Mouse (Mus musculus): Measurements from ENCODE around the gene Sphk1. TPM values are rescaled to one million over a fixed set of nuclear protein-coding genes. Genes with fewer than 3 reads are reported as not detected.
A peak's percentile ranks its signal among the peaks of the same experiment; 100 is the strongest.

The Sphk1 gene
- total RNA-seq, 2 experiments from 2014 or later = 15.9 to 46.3 TPM

GRCm38 (mm10) chr11:116571767-116572679 lies 41.3 kb downstream of the Sphk1 start:
- peak; percentile 57 for ATAC-seq (replicated peaks; ENCODE audit: low FRiP score, poor library complexity, severe bottlenecking)

DNA sequence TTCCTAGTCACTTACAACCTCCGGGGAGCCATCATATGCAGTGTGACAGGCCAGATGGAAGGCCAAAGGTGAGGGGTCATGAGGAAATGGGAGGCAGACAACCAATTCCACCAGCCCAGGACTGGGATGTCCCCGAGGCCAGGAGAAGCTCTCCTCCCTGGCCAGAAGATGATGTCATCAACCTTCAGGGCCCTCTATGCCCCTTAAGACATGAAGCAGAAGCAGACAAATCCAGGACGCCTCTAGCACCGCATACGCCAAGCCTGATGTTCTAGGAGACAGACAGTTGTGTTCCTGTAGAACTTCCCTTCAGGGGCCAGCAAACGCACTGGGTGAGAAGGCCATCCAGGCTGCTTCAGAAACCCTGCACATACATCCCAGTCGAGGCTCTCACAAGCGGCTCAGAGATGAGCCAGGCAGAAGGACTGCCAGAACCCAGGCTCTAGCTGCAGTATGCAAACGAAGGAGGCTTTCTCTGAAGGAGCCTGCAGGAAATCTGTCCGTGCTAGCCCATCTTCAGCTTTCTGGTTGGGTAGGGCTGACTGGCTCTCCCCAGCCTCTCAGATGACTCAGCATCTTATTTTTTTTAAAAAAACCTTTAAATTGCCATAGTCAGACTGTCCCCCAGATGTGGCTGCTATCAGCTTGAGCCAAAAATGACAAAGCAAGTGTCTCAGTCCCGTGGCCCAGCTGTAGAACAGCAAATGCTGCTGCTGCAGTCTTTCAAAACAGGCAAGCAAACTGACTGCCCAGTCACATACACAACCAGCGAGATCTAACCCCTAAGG lies 42.2 kb downstream of the Sphk1 start:
- ATAC-seq (replicated peaks; ENCODE audit: low FRiP score, poor library complexity, severe bottlenecking) = peak; percentile 67

DNA sequence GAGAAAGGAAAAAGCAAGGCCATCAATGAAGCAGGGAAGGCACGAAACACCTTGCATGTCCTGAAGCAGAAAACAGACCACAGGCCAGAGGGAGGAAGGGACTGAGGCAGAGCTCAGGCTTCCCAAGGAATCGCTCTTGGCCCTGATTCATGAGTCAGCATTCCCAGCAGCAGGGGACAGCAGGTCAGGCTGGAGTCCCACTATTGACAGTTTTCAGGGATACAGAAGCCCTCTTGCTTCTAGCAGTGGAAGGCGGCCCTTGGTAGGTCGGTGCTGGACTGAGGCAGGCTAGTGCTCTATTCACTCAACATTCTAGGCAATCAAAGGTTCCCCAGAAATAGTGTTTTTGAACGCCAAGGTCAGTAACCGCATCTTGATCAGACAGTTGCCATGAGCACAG lies 43.8 kb downstream of the Sphk1 start:
- ATAC-seq (replicated peaks; ENCODE audit: low FRiP score, poor library complexity, severe bottlenecking) = no peak

- no peak for ATAC-seq (replicated peaks; ENCODE audit: low FRiP score, poor library complexity, severe bottlenecking)
These were observed 44.3 kb downstream of the Sphk1 start for GRCm38 (mm10) chr11:116574982-116575381.

DNA sequence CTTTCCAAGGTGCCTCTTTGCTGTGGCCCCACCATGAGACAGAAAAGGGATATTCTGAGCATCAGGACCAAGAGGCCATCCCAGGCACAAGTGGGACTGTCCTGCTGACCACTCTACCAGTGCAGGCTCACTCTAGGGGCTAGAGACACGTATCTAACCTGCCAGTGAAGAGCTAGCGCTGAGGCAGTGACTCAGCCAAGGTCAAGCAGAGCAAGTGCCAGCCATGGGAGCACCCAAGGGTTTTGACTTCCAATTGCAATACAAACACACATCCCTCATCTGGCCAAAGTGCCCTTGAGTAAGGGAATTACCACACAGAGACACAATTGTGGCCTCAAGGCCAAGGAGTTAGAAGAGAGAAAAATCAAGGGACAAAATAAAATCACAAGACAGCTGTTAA lies 44.7 kb downstream of the Sphk1 start:
- ATAC-seq (replicated peaks; ENCODE audit: low FRiP score, poor library complexity, severe bottlenecking) = no peak

GRCm38 (mm10) chr11:116579280-116579679 lies 48.6 kb downstream of the Sphk1 start:
- ATAC-seq (replicated peaks; ENCODE audit: low FRiP score, poor library complexity, severe bottlenecking) = no peak

DNA sequence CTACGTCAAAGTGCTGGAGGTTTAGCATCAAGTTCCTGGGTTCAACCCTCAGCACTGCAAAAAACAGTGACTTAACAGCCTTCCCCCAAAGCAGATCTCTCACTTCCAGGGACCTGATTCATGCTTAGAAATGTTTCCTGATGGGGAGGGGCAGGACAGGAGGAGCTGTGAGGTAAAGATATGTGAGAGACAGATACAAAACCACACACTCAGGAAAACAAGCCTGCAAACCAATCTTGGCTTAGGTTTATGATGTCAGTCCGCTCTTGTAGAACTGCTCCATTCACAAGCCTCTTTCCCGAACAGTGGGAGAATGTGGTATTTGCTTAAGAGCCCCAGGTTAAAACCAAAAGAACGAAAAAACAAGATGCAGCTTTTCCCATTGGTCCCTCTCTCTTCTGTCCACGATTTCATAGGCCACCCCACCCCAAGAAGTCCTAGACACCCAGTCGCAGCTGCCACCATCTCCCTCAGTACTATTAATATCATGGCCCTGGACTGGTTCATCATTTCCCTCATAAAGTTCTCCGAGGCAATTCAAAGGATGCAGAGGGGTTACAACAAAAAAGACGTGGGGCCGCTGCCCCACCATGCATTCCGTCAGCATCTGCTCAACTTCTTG lies 49.4 kb downstream of the Sphk1 start:
- ATAC-seq (replicated peaks; ENCODE audit: low FRiP score, poor library complexity, severe bottlenecking) = peak; percentile 77

GRCm38 (mm10) chr11:116580711-116581375 lies 50.1 kb downstream of the Sphk1 start:
- peak; percentile 67 for ATAC-seq (replicated peaks; ENCODE audit: low FRiP score, poor library complexity, severe bottlenecking)

- peak; percentile 75 for ATAC-seq (replicated peaks; ENCODE audit: low FRiP score, poor library complexity, severe bottlenecking)
These were observed 50.7 kb downstream of the Sphk1 start, which contains the start of gene Ube2o for GRCm38 (mm10) chr11:116581376-116581814. Ube2o (minus strand) TSS chr11:116581447.

GRCm38 (mm10) chr11:116585682-116586081 lies 55.0 kb downstream of the Sphk1 start:
- no peak for ATAC-seq (replicated peaks; ENCODE audit: low FRiP score, poor library complexity, severe bottlenecking)

Other genes starting within 250 kb of the Sphk1 start
- not detected in 2 replicates for gene Galr2, start 250.0 kb upstream of the Sphk1 start, total RNA-seq (2015; ENCODE audit: low replicate concordance)
- not detected in 2 replicates for gene Galr2, start 250.0 kb upstream of the Sphk1 start, total RNA-seq (2017; ENCODE audit: low replicate concordance)
- 12.1 and 34.6 TPM in 2 replicates for gene Exoc7, start 223.7 kb upstream of the Sphk1 start, total RNA-seq (2015; ENCODE audit: low replicate concordance)
- gene Exoc7, start 223.7 kb upstream of the Sphk1 start, total RNA-seq (2017; ENCODE audit: low replicate concordance) = 7.8 and 14.1 TPM in 2 replicates
- not detected in 2 replicates for gene Foxj1, start 195.5 kb upstream of the Sphk1 start, total RNA-seq (2015; ENCODE audit: low replicate concordance)
- not detected in 2 replicates for gene Foxj1, start 195.5 kb upstream of the Sphk1 start, total RNA-seq (2017; ENCODE audit: low replicate concordance)
- gene Rnf157, start 117.9 kb upstream of the Sphk1 start, total RNA-seq (2015; ENCODE audit: low replicate concordance) = 0.63 and 1.7 TPM in 2 replicates
- 2.0 and 2.1 TPM in 2 replicates for gene Rnf157, start 117.9 kb upstream of the Sphk1 start, total RNA-seq (2017; ENCODE audit: low replicate concordance)
- gene Ubald2, start 96.8 kb upstream of the Sphk1 start, total RNA-seq (2015; ENCODE audit: low replicate concordance) = 46.6 and 59.0 TPM in 2 replicates
- 27.0 and 41.7 TPM in 2 replicates for gene Ubald2, start 96.8 kb upstream of the Sphk1 start, total RNA-seq (2017; ENCODE audit: low replicate concordance)
- gene Qrich2, start 64.7 kb upstream of the Sphk1 start, total RNA-seq (2015; ENCODE audit: low replicate concordance) = not detected in 2 replicates
- 0.17 TPM in 1 of 2 replicates, not detected in the other for gene Qrich2, start 64.7 kb upstream of the Sphk1 start, total RNA-seq (2017; ENCODE audit: low replicate concordance)
- 9.8 and 11.1 TPM in 2 replicates for gene Prpsap1, start 36.7 kb upstream of the Sphk1 start, total RNA-seq (2015; ENCODE audit: low replicate concordance)
- 9.2 and 14.1 TPM in 2 replicates for gene Prpsap1, start 36.7 kb upstream of the Sphk1 start, total RNA-seq (2017; ENCODE audit: low replicate concordance)
- gene Ube2o, start 50.5 kb downstream of the Sphk1 start, total RNA-seq (2015; ENCODE audit: low replicate concordance) = 473 and 508 TPM in 2 replicates
- gene Ube2o, start 50.5 kb downstream of the Sphk1 start, total RNA-seq (2017; ENCODE audit: low replicate concordance) = 800 and 935 TPM in 2 replicates
- not detected in 2 replicates for gene Aanat, start 55.5 kb downstream of the Sphk1 start, total RNA-seq (2015; ENCODE audit: low replicate concordance)
- not detected in 2 replicates for gene Aanat, start 55.5 kb downstream of the Sphk1 start, total RNA-seq (2017; ENCODE audit: low replicate concordance)
- gene Rhbdf2, start 96.1 kb downstream of the Sphk1 start, total RNA-seq (2015; ENCODE audit: low replicate concordance) = 2.3 and 5.0 TPM in 2 replicates
- 2.8 and 3.2 TPM in 2 replicates for gene Rhbdf2, start 96.1 kb downstream of the Sphk1 start, total RNA-seq (2017; ENCODE audit: low replicate concordance)
- gene Prcd, start 122.6 kb downstream of the Sphk1 start, total RNA-seq (2015; ENCODE audit: low replicate concordance) = not detected in 2 replicates
- gene Prcd, start 122.6 kb downstream of the Sphk1 start, total RNA-seq (2017; ENCODE audit: low replicate concordance) = not detected in 2 replicates
- not detected in 2 replicates for gene Cygb, start 123.4 kb downstream of the Sphk1 start, total RNA-seq (2015; ENCODE audit: low replicate concordance)
- gene Cygb, start 123.4 kb downstream of the Sphk1 start, total RNA-seq (2017; ENCODE audit: low replicate concordance) = not detected in 2 replicates
- gene St6galnac1, start 244.6 kb downstream of the Sphk1 start, total RNA-seq (2015; ENCODE audit: low replicate concordance) = not detected in 2 replicates
- not detected in 2 replicates for gene St6galnac1, start 244.6 kb downstream of the Sphk1 start, total RNA-seq (2017; ENCODE audit: low replicate concordance)